Mouse (Mus musculus): ENCODE results near the gene Ephb1.

GRCm38 (mm10) chr9:102270496-102270895, 84.0 kb downstream of the Ephb1 start:
- no peak for TF ChIP-seq CTCF (IDR thresholded peaks at IDR 0.05; ENCODE audit: low read depth, low read length)
- no peak for TF ChIP-seq POLR2A (IDR thresholded peaks at IDR 0.05; ENCODE audit: borderline replicate concordance, low read depth, low read length)

Data from bone marrow macrophage, adult 2 months (primary cell).